Mouse (Mus musculus) heart, postnatal 25 days (tissue): ENCODE results near the gene Tmem62. TPM values are rescaled to one million over a fixed set of nuclear protein-coding genes. Genes with fewer than 3 reads are reported as not detected.
"Not testable (repeated sequence)": the region's sequence is repeated elsewhere in the genome, so short reads cannot be mapped to it uniquely, and the experiment has no call there.

ENCODE experiments used
- DNase-seq: peaks from one replicate; pipeline ENCODE4 v3.0.0; 2022; ENCODE audit warnings: low spot score
- intact Hi-C: fragments of 180-260 bp; cut with DNase I; formaldehyde crosslinking; loops from one replicate; pipeline ENCODE4 v1.15.1; 2025
- total RNA-seq, 2 experiments: library from RNA; stranded (reverse); gene quantifications; 2 replicates each; pipeline ENCODE4 v1.2.3; 2021

Tmem62 gene
- total RNA-seq, 2 experiments from 2014 or later, result 3.5 to 4.9 TPM

- DNase-seq, result no peak
- intact Hi-C loops, result loop anchor here (10.0 kb wide), 1 partner anchor 121 kb away; the partner anchor contains the start of gene Tgm7
These were observed 6.8 kb downstream of the Tmem62 start for GRCm38 (mm10) chr2:120983611-120984010.

GRCm38 (mm10) chr2:120985241-120985640 is 8.4 kb downstream of the Tmem62 start:
- no peak for DNase-seq
- intact Hi-C loops, result loop anchor here (10.0 kb wide), 1 partner anchor 120 kb away; the partner anchor contains the start of gene Tgm7

GRCm38 (mm10) chr2:120991196-120991595 is 14.4 kb downstream of the Tmem62 start:
- intact Hi-C loops, result no loop called here
- DNase-seq, result no peak

GRCm38 (mm10) chr2:120996607-120997006 is 19.8 kb downstream of the Tmem62 start:
- intact Hi-C loops, DNase-seq: not testable (repeated sequence)

- no peak for DNase-seq
- intact Hi-C loops, result no loop called here
These were observed 22.0 kb downstream of the Tmem62 start for GRCm38 (mm10) chr2:120998863-120999262.

GRCm38 (mm10) chr2:121003586-121003985 is 26.8 kb downstream of the Tmem62 start:
- no peak for DNase-seq
- intact Hi-C loops, result no loop called here

- DNase-seq, result no peak
- intact Hi-C loops, result no loop called here
These were observed 27.4 kb downstream of the Tmem62 start for GRCm38 (mm10) chr2:121004018-121004811.

- intact Hi-C loops, result no loop called here
- DNase-seq, result no peak
These were observed 30.2 kb downstream of the Tmem62 start for GRCm38 (mm10) chr2:121006986-121007385.

GRCm38 (mm10) chr2:121007925-121008663 is 31.3 kb downstream of the Tmem62 start, which contains the start of gene Ccndbp1:
Gene Ccndbp1 (plus strand): TSS chr2:121008403.
- peak; percentile 83 for DNase-seq
- intact Hi-C loops, result no loop called here

- DNase-seq, result no peak
- intact Hi-C loops, result no loop called here
These were observed 31.8 kb downstream of the Tmem62 start for GRCm38 (mm10) chr2:121008664-121009007.

- intact Hi-C loops, result no loop called here
- no peak for DNase-seq
These were observed 32.4 kb downstream of the Tmem62 start for GRCm38 (mm10) chr2:121009071-121009677.

GRCm38 (mm10) chr2:121012676-121013075 is 35.9 kb downstream of the Tmem62 start:
- intact Hi-C loops, result no loop called here
- DNase-seq, result no peak

GRCm38 (mm10) chr2:121015507-121015906 is 38.7 kb downstream of the Tmem62 start:
- no peak for DNase-seq
- intact Hi-C loops, result no loop called here

- intact Hi-C loops, result no loop called here
These were observed 39.4 kb downstream of the Tmem62 start for GRCm38 (mm10) chr2:121016226-121016625.

GRCm38 (mm10) chr2:121017151-121017550 is 40.3 kb downstream of the Tmem62 start:
- intact Hi-C loops, result no loop called here
- DNase-seq, result no peak

More at GRCm38 (mm10) chr2:121016226-121016625, 39.4 kb downstream of the Tmem62 start:
- DNase-seq, result no peak

- intact Hi-C loops, result no loop called here
- no peak for DNase-seq
These were observed 46.1 kb downstream of the Tmem62 start for GRCm38 (mm10) chr2:121022918-121023317.

- intact Hi-C loops, result no loop called here
- DNase-seq, result no peak
These were observed 60.0 kb downstream of the Tmem62 start, which contains the start of gene Epb42 for GRCm38 (mm10) chr2:121036733-121037341. Gene Epb42 (minus strand): TSS chr2:121037072.

- DNase-seq, intact Hi-C loops: not testable (repeated sequence)
These were observed 62.0 kb downstream of the Tmem62 start for GRCm38 (mm10) chr2:121038851-121039250.

GRCm38 (mm10) chr2:121039382-121039781 is 62.6 kb downstream of the Tmem62 start:
- intact Hi-C loops, result no loop called here
- no peak for DNase-seq

GRCm38 (mm10) chr2:121041098-121041497 is 64.3 kb downstream of the Tmem62 start:
- intact Hi-C loops, result loop anchor here (1.0 to 10.0 kb wide), 2 partner anchors 61 to 354 kb away; no protein-coding TSS in a partner anchor
- DNase-seq, result no peak
